Mouse (Mus musculus) liver, embryonic 14.5 days (tissue): ENCODE measurements around the gene Lsamp.

ENCODE experiments used
- CTCF ChIP-seq: IDR thresholded peaks from 2 replicates; pipeline ENCODE4 v1.5.1; 2016; ENCODE audit warnings: antibody characterized with exemption, low read depth, control low read depth
- EP300 ChIP-seq: IDR thresholded peaks from 2 replicates; pipeline ENCODE4 v1.6.1; 2016; ENCODE audit warnings: antibody characterized with exemption, low read depth

DNA sequence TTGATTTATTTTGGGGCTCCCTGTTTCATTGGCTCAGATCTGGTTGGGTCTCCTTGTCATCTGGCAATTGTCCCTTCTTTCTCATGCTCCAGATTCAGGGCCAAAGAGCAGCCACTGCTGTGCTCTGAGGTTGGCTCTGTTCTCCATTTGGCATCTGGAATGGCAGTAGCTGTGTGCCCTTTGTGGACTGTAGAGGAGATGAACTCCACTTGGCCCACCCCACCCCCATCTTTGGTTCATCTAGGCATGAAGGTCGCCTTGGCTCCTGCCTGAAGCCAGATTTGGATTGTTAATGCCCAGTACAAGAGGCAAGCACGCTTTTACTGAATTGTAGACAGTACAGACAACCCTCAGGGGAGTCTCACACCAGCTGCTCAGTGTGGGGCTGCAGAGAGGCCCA is 4.3 kb downstream of the Lsamp start:
- no peak for TF ChIP-seq EP300
- TF ChIP-seq CTCF: no peak
